Mouse (Mus musculus) forebrain, embryonic 11.5 days (tissue): ENCODE measurements around the gene Cdca3. TPM values are rescaled to one million over a fixed set of nuclear protein-coding genes. Genes with fewer than 3 reads are reported as not detected.

Experiments used
- ATAC-seq: fragments of 200-750 bp; cut with Nextera tagmentation; replicated peaks from 2 replicates; pipeline ENCODE4 v1.8.0; 2017; ENCODE audit warnings: moderate TSS enrichment; ENCODE audit not compliant: low FRiP score
- DNase-seq: peaks from one replicate; pipeline ENCODE4 v3.0.0-alpha.2; 2017; ENCODE audit warnings: low spot score
- H3K27ac ChIP-seq: fragments of 300-500 bp; sonication (generic); 2 replicates; pipeline ENCODE4 v1.5.1; 2014; ENCODE audit warnings: low read depth, low read length
- H3K27me3 ChIP-seq: fragments of 300-500 bp; sonication (generic); 2 replicates; pipeline ENCODE4 v1.6.1; 2014; ENCODE audit warnings: mild to moderate bottlenecking, low read length, mixed read lengths; ENCODE audit not compliant: control insufficient read depth, insufficient read depth
- H3K36me3 ChIP-seq: fragments of 300-500 bp; sonication (generic); 2 replicates; pipeline ENCODE4 v1.6.1; 2014; ENCODE audit warnings: mild to moderate bottlenecking, low read length, moderate library complexity, mixed read lengths; ENCODE audit not compliant: control insufficient read depth, insufficient read depth
- H3K4me1 ChIP-seq: fragments of 300-500 bp; sonication (generic); replicated peaks from 2 replicates; pipeline ENCODE4 v1.6.1; 2014; ENCODE audit warnings: low read length, mixed read lengths; ENCODE audit not compliant: control insufficient read depth, insufficient read depth
- H3K4me2 ChIP-seq: fragments of 300-500 bp; sonication (generic); 2 replicates; pipeline ENCODE4 v1.6.1; 2014; ENCODE audit warnings: low read depth, mild to moderate bottlenecking, low read length, moderate library complexity, mixed read lengths; ENCODE audit not compliant: severe bottlenecking
- H3K4me3 ChIP-seq: fragments of 300-500 bp; sonication (generic); 2 replicates; pipeline ENCODE4 v1.5.1; 2014; ENCODE audit warnings: low read depth, low read length
- H3K9ac ChIP-seq: fragments of 300-500 bp; sonication (generic); 2 replicates; pipeline ENCODE4 v1.6.1; 2014; ENCODE audit warnings: low read length
- H3K9me3 ChIP-seq: fragments of 300-500 bp; sonication (generic); 2 replicates; pipeline ENCODE4 v1.6.1; 2016; ENCODE audit warnings: low read length, mixed read lengths; ENCODE audit not compliant: control insufficient read depth
- WGBS: fragments of 180-500 bp; shearing (Covaris S2); extraction: QIAGEN DNeasy Blood & Tissue Kit; methylation state at CpG from one replicate; pipeline ENCODE4 v1.1.7; 2014; 5-methylcytosine and 5-hydroxymethylcytosine counted together
- polyA plus RNA-seq: library from polyadenylated mRNA; unstranded; fragments of >200 nt; fragmentation: Nextera tagmentation; extraction: Ambion mirVana; gene quantifications from 2 replicates; pipeline ENCODE4 v1.2.1, GENCODE M21; 2014

The Cdca3 gene
- polyA plus RNA-seq, 1 experiment from 2014 or later = 276 TPM

DNA sequence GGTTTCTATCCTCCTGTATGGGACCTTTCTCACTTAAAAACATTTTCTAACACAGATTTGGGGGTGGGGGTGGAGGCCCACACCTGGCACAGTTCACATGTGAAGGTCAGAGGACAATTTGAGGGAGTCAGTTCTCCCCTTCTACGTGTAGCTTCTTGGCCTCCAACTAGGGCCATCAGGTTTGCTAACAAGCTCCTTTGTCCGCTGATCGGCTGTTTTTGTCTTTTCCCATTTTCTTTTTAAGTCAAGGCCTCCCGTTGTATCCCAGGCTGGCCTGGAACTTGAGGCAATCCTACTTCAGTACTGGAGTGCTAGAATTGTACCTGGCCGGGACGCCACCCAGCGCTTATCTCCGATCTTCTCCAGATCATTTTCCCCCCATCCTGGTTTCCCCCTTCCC, 2.3 kb downstream of the Cdca3 start:
- Histone ChIP-seq H3K9ac (no peak overlapping the region), H3K4me2 (peak overlapping the region; percentile 28; the same call in 1 of the 2 replicates), H3K27ac (no peak overlapping the region), H3K27me3 (no peaks in the 10 kb centered on the region), H3K4me3 (no peak overlapping the region), H3K36me3 (peaks cover 3% of the 10 kb centered on the region; the same call in 1 of the 2 replicates), H3K9me3 (no peaks in the 10 kb centered on the region), H3K4me1 (peaks cover 12% of the 10 kb centered on the region; the same call in 1 of the 2 replicates)
- DNase-seq (no peak), ATAC-seq (no peak)
- WGBS = 95% methylated on average over 8 of the region's 8 CpGs

DNA sequence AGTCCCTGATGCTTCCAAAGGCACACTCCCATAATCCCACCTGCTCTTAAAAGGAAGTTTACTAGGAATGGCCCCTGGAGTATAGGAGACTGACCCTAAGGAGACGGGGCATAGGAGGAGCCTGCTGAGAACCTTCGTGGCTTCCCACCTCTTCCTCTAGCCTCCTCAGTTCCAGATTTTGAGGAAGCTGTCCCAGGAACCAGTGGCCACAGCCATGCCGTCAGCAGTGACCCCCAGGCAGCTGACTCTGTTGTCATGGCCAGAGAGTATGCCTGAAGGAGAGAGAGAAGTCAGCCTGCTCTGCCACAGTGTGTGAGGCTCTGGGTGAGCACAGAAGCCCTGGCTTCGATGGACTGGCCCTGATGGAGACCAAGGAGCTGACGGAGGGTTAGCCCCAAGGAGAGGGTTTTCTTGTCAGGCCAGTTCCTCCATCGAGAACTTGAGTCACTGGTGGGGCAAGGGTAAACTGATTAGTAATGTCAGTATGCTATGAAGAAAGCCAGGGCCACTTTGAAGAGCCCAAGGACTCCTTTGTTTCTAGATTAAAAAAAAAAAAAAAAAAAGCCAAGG, 5.2 kb downstream of the Cdca3 start:
- Histone ChIP-seq H3K4me3 (no peak overlapping the region), H3K9me3 (no peaks in the 10 kb centered on the region), H3K36me3 (peaks cover 3% of the 10 kb centered on the region; the same call in 1 of the 2 replicates), H3K27me3 (no peaks in the 10 kb centered on the region), H3K4me1 (peaks cover 7% of the 10 kb centered on the region; the same call in 1 of the 2 replicates), H3K27ac (no peak overlapping the region), H3K9ac (no peak overlapping the region), H3K4me2 (no peak overlapping the region)
- DNase-seq = no peak
- ATAC-seq = no peak
- WGBS = 84% methylated on average over 6 of the region's 6 CpGs

DNA sequence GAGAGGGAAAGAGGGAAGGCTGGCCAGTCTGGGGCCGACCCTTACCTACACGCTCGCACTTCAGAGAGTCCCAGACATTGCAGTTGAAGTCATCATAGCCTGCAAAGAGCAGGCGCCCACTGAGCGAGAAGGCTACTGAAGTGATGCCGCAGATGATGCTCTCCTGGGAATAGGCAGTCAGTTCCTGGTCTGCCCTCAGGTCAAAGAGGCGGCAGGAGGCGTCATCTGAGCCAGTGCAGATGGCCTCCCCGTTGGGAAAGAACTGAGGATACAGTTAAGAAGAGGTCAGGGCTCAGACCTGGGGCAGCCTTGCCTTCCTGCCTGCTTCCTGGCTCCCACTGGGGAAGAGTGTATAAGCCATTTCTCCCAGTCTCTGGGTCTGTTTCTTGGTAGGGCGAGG, 6.2 kb downstream of the Cdca3 start:
- H3K27me3 ChIP-seq = no peaks in the 10 kb centered on the region
- peaks cover 3% of the 10 kb centered on the region; the same call in 1 of the 2 replicates for H3K36me3 ChIP-seq
- peaks cover 14% of the 10 kb centered on the region; the same call in 1 of the 2 replicates for H3K4me1 ChIP-seq
- no peak overlapping the region for H3K27ac ChIP-seq
- no peak overlapping the region for H3K9ac ChIP-seq
- ATAC-seq (no peak), DNase-seq (no peak)
- no peak overlapping the region for H3K4me3 ChIP-seq
- H3K4me2 ChIP-seq = no peak overlapping the region
- no peaks in the 10 kb centered on the region for H3K9me3 ChIP-seq
- WGBS = 65% methylated on average over 10 of the region's 10 CpGs

DNA sequence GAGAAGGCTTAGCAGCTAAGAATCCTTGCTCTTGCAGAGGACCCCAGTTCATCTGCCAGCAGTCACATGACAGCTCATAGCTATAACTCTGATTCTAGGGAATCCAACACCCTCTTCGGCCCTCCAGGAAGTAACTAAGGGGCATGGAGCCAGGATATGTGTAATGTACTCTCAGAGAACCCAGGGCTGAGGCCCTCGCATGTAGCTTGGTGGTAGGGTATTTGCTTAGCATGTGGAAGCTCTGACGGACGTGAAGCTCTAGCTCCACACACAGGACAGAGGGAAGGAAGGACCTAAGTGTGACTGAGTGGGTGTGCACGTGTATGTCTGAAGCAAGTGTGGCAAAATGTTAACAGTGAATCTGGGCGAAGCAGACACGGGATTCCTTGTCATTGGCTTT, 7.1 kb downstream of the Cdca3 start:
- no peak overlapping the region for H3K4me2 ChIP-seq
- ATAC-seq (no peak), DNase-seq (no peak)
- no peaks in the 10 kb centered on the region for H3K9me3 ChIP-seq
- H3K4me1 ChIP-seq = peaks cover 11% of the 10 kb centered on the region; the same call in 1 of the 2 replicates
- no peaks in the 10 kb centered on the region for H3K27me3 ChIP-seq
- H3K27ac ChIP-seq = no peak overlapping the region
- H3K4me3 ChIP-seq = no peak overlapping the region
- H3K36me3 ChIP-seq = peaks cover 3% of the 10 kb centered on the region; the same call in 1 of the 2 replicates
- H3K9ac ChIP-seq = no peak overlapping the region
- WGBS = 89% methylated on average over 7 of the region's 7 CpGs

DNA sequence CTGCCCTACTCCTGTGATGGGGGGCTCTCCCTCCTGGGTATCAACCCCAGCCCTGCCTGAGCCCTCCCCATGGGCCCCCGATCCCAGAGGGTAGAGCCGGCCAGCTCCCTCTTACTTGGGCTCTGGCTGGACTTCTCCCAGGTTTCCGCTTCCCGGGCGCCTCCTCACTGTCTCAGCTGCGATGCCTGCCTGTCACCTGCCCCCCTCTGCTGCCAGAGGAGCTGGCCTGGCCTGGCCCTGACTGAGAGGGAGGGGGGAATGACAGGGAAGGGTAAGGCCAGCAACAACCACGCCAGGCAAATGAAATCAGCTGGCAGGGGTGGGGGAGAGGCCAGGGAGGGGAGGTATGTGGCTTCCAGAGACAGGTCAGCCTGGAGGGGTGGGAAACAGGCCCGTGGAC, 10.5 kb downstream of the Cdca3 start:
- Histone ChIP-seq H3K4me3 (no peak overlapping the region), H3K27me3 (no peaks in the 10 kb centered on the region), H3K4me2 (0 out of 2 replicates have a peak overlapping the region, but pooled peaks have one; percentile 2), H3K27ac (no peak overlapping the region; the same call in 1 of the 2 replicates), H3K36me3 (no peaks in the 10 kb centered on the region; the same call in 1 of the 2 replicates), H3K9ac (peak overlapping the region; percentile 20), H3K9me3 (no peaks in the 10 kb centered on the region), H3K4me1 (peaks cover 7% of the 10 kb centered on the region; the same call in 1 of the 2 replicates)
- 0 out of 2 replicates have a peak, but pooled peaks have one; percentile 10 for ATAC-seq
- DNase-seq = no peak
- 15% methylated on average over 8 of the region's 8 CpGs for WGBS

DNA sequence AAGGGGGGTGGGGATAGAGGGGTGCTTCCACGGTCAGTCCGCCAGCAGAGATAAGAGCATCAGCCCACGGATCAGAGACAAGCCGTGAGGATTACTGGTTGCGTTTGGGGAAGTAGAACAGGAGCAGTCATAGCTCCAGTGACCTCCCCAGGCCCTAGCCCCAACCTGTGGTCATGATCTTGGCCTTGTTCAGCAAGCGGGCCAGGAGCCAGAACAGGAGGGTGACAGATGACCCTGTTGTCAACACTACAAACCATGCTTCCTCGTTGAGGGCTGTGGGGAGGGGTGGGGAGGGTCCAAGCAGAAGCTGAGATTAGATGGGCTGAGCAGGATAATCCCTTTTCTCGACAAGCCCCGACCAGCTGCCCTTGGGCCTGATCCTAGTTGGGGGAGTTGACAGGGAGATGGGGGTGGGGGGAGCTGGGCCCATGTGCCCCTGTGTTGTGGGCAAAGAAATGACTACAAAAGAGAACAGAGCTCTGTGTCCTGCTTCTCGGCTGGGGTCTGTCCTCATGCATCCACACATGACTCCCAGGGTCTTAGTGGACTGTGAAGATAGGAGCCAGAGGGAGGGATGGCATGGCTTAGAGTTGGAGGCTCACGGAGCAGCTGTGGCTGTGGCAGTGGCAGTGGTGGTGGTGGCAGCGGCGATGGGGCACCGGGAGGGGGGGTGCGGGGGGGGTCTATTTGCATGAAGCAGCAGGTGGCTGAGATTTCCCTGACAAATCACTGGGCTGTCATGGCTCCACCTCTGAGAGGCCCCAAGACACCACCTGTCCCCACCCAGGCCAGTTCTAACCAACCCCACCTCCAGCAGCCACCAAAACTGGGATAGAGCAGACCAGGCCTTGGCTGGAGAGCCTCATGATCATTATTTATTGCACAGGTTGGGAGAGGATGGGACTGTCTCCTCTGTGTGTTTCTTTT, 11.2 kb downstream of the Cdca3 start, which contains the start of gene Gnb3:
Gene Gnb3, minus strand, starts transcription at position 35 of the 927 bp plus-strand sequence.
- H3K4me1 ChIP-seq = peaks cover 7% of the 10 kb centered on the region; the same call in 1 of the 2 replicates
- no peak within 1 kb of the TSS; the same call in 1 of the 2 replicates for H3K27ac ChIP-seq
- ATAC-seq (peak; percentile 31), DNase-seq (no peak)
- peak within 1 kb of the TSS; percentile 20 for H3K9ac ChIP-seq
- no peaks in the 10 kb centered on the region for H3K27me3 ChIP-seq
- WGBS = 23% methylated on average over 15 of the region's 15 CpGs
- H3K9me3 ChIP-seq = no peaks in the 10 kb centered on the region
- no peaks in the 10 kb centered on the region; the same call in 1 of the 2 replicates for H3K36me3 ChIP-seq
- H3K4me2 ChIP-seq = 0 out of 2 replicates have a peak within 1 kb of the TSS, but pooled peaks have one; percentile 2
- no peak within 1 kb of the TSS for H3K4me3 ChIP-seq

DNA sequence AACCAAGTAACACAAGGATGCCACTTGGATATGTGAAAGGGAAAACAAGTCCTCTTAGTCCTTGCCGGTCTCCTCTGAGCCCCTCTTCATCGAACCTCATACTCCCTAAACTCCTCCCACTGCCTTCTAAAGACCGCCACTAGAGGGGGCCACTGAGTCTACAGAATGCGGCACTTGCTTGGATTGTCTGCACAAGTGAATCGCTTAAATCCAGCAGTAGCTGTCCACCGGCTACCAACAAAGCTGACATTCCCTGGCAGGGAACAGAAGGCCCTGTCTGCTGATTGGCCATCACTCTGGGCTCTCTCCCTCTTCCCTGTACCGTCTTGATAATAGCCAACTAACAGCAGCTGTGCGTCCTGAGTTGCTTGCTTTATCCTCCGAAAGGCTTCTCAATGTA, 18.0 kb downstream of the Cdca3 start:
- ATAC-seq (peak; percentile 91), DNase-seq (peak; percentile 98)
- no peaks in the 10 kb centered on the region for H3K36me3 ChIP-seq
- H3K27me3 ChIP-seq = no peaks in the 10 kb centered on the region
- H3K4me3 ChIP-seq = no peak overlapping the region
- peaks cover 2% of the 10 kb centered on the region; the same call in 1 of the 2 replicates for H3K4me1 ChIP-seq
- 0 out of 2 replicates have a peak overlapping the region, but pooled peaks have one; percentile 7 for H3K27ac ChIP-seq
- H3K9me3 ChIP-seq = no peaks in the 10 kb centered on the region
- 10% methylated on average over 9 of the region's 9 CpGs for WGBS
- H3K9ac ChIP-seq = no peak overlapping the region
- 0 out of 2 replicates have a peak overlapping the region, but pooled peaks have one; percentile 9 for H3K4me2 ChIP-seq

DNA sequence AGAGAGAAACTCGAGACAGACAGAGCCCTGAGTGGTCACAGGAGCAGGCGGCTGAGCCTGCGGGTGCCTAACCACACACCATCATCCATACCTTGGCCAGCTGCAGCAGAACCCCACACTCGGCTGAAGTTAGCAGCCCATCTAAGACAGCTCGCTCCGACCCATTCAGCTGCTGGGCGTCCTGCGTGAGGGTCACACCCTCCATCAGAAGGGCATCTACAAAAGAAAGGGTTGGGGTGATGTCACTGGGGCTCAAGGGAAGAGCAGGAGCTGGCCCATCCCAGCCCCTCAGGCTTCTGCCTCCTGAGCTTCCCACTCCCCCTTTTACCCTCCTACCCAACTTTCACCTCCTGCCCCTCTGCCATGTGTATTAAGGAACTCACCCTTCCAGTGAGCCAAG, 21.2 kb downstream of the Cdca3 start:
- no peak for ATAC-seq
- WGBS = 64% methylated on average over 8 of the region's 8 CpGs
- no peak overlapping the region for H3K4me2 ChIP-seq
- no peaks in the 10 kb centered on the region for H3K9me3 ChIP-seq
- no peaks in the 10 kb centered on the region for H3K27me3 ChIP-seq
- no peak overlapping the region for H3K9ac ChIP-seq
- H3K27ac ChIP-seq = no peak overlapping the region
- no peak for DNase-seq
- no peaks in the 10 kb centered on the region; the same call in 1 of the 2 replicates for H3K36me3 ChIP-seq
- H3K4me3 ChIP-seq = no peak overlapping the region
- H3K4me1 ChIP-seq = peaks cover 2% of the 10 kb centered on the region; the same call in 1 of the 2 replicates
